Mouse (Mus musculus) CD8-positive naive resting alpha-beta T cell, adult 2 months (primary cell): ENCODE results near the gene Gnb2.

Experiments
- DNase-seq, 2 experiments: peaks; one replicate each; pipeline ENCODE4 v3.0.0; 2022; ENCODE audit warnings: low read depth in 2 of 2, low spot score in 2 of 2

Gene Gnb2

GRCm38 (mm10) chr5:137533117-137533827 is at the start of gene Gnb2, which contains the start of gene Epo:
TSS of gene Gnb2 (minus strand) at chr5:137533510.
TSS of gene Epo (minus strand) at chr5:137533242.
- peak; percentile 93 for DNase-seq

DNA sequence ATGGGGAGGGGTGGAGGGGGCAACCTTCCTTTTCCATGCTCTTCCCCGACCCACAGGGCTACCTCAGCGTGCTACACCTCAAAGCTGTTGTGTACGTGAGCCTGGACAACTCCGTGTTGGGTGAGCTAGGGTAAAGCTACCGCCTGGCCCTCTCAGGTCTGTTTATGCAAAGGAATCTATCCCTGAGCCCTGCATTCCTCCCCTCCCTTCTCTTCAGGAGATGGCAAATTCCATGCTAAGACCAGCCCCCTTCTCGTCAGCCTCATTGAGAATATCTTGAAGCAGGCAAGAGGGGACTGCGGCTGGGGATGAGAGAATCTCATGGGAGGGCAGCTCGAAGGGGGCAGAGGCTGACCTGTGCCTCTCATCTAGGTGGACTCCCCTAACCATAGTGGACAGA is 49.4 kb upstream of the Gnb2 start:
- DNase-seq = no peak

DNA sequence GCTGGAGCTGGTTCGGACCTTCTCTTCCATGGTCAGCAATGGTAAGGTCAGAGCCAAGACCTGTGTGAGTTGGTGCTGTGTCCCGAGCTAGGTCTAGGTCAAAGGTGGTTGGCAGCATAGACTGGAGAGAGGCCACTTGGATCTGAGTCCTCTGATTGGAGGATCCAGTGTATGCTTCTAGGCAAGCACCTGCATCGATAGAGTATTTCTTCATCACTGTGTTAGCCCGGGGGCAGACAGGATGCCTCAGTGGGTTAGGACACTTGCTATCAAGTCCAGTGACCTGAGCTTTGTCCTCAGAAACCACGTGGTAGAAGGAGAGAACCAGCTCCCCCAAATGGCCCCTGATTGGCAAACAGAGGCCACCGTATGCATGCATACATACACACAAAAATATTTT is 46.9 kb upstream of the Gnb2 start:
- DNase-seq = no peak

- DNase-seq = no peak
Measured at GRCm38 (mm10) chr5:137574470-137574901, 41.2 kb upstream of the Gnb2 start.

DNA sequence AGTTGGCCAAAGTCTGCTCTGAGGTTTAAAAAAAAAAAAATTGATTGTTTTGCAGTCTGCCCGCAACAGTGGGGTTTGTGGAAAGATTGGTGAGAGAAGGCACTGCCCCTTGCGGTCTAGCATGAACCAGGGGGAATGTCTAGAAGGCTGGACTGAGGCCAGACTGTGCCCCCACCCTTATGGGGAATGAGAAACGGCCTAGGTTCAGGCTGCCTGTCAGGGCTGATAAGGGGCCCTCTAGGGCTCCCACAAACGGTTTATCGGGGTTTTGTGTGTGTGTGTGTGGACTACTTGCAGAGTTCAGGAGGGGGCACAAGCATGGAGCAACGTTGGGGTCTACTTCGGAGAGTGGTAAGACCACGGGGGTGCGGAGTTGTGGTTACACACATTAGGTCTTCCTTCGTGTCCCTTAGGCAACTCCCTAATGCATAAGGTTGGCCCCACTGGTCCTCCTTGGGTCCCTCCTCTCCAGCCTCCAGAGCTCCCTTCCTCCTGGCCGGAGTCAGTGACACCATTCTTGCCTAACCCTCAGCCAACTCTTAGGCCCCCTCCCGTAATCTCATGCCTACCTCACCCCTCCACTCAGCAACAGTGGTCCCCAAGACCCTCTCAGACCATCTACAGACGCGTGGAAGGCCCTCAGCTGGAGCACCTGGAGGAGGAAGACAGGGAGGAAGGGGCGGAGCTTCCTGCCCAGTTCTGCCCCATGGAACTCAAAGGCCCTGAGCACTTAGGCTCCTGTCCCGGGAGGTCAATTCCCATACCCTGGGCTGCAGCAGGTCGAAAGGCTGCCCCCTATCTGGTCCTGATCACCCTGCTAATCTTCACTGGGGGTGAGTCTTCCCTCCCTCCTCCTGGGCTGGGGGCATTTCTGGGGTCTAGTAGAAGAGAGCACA is 37.6 kb upstream of the Gnb2 start:
- DNase-seq = no peak

GRCm38 (mm10) chr5:137570181-137570580 is 36.9 kb upstream of the Gnb2 start:
- DNase-seq = no peak

- DNase-seq = peak in 1 of 2 experiments; percentile 26
Measured at GRCm38 (mm10) chr5:137569665-137570064, 36.4 kb upstream of the Gnb2 start, which contains the start of gene Tfr2. TSS of gene Tfr2 (plus strand) at chr5:137569840.

GRCm38 (mm10) chr5:137569031-137569430 is 35.7 kb upstream of the Gnb2 start:
- no peak for DNase-seq

- DNase-seq = no peak
Measured at GRCm38 (mm10) chr5:137568223-137568798, 35.0 kb upstream of the Gnb2 start.

GRCm38 (mm10) chr5:137566416-137566815 is 33.1 kb upstream of the Gnb2 start:
- no peak for DNase-seq

GRCm38 (mm10) chr5:137565744-137566143 is 32.4 kb upstream of the Gnb2 start:
- DNase-seq = no peak

- no peak for DNase-seq
Measured at GRCm38 (mm10) chr5:137562965-137563364, 29.7 kb upstream of the Gnb2 start.

GRCm38 (mm10) chr5:137561556-137561955 is 28.2 kb upstream of the Gnb2 start:
- no peak for DNase-seq

DNA sequence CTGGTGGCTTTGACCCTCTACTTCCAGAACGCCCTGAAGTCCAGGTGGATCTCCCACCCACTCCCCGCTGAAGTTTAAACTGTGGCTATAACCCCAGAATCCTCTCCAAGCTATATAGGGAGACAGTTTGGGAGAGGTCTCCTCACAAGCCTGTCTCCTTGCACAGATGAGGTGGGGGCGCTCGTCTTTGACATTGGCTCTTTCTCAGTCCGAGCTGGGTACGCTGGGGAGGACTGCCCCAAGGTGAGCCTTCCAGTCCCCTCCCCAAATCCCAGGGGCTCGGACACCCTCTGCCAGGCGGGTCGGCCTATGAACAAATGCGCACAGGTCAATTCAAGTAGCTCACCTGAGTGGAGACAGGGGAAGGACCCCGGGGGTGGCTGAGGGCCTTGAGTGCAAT is 20.6 kb upstream of the Gnb2 start:
- no peak for DNase-seq

- DNase-seq = no peak
Measured at GRCm38 (mm10) chr5:137553411-137553837, 20.1 kb upstream of the Gnb2 start, which contains the start of gene Actl6b. TSS of gene Actl6b (plus strand) at chr5:137553517.

DNA sequence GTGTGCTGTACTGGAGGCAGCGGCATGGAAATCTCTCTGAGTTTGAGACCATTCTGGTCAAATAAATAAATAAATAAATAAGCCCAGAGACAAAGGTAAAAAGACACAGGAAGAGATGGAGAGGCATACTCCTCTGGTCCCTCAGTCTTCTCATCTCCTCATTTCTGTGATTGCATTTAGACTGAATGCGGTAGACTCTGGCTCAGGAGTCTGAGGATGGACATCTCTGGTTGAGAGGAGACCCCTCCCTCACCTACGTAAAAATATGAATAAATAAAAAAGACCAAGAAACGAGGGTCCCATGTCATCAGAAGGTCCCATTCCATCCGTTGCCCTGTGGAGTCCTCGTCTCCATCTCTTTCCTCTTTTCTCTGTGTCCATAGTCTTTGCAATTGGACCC is 19.7 kb upstream of the Gnb2 start:
- no peak for DNase-seq

- peak in 1 of 2 experiments; percentile 48 for DNase-seq
Measured at GRCm38 (mm10) chr5:137551119-137551518, 17.8 kb upstream of the Gnb2 start.

DNA sequence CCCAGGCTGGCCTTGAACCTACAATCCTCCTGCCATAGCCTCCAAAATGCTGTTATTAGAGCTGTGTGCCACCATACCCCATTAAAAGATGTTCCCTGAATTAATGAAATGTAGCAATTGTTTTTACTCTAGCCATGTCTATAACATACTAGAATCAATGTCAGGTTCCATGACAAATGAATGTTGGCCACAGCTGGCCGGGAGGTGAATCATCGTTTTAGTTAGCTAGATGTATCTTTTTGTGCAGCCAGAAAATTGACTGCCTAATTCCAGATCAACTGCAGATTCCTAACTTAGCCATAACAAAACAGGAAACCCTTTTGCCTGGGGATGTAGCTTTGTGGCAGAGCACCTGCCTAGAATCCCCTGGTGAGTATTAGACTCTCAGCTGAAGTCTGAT is 16.5 kb upstream of the Gnb2 start:
- no peak for DNase-seq

DNA sequence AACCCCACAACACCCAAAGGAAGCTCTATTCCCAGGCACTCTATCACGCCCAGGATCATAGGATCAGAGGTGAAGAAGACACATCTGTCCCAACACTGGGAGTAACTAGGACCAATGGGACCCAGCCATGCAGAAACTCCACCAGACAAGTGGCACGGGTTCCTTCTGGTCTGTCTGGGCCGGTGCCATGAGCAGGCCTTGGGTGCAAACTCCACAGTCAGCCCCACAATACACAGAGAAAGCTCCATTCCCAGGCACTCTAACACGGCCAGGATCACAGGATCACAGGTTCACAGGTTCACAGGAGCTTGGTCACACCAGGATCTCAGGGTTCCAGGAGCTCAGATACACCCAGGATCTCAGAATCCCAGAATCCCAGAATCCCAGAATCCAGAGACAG is 12.3 kb upstream of the Gnb2 start:
- DNase-seq = no peak

- no peak for DNase-seq
Measured at GRCm38 (mm10) chr5:137544926-137545325, 11.6 kb upstream of the Gnb2 start.

DNA sequence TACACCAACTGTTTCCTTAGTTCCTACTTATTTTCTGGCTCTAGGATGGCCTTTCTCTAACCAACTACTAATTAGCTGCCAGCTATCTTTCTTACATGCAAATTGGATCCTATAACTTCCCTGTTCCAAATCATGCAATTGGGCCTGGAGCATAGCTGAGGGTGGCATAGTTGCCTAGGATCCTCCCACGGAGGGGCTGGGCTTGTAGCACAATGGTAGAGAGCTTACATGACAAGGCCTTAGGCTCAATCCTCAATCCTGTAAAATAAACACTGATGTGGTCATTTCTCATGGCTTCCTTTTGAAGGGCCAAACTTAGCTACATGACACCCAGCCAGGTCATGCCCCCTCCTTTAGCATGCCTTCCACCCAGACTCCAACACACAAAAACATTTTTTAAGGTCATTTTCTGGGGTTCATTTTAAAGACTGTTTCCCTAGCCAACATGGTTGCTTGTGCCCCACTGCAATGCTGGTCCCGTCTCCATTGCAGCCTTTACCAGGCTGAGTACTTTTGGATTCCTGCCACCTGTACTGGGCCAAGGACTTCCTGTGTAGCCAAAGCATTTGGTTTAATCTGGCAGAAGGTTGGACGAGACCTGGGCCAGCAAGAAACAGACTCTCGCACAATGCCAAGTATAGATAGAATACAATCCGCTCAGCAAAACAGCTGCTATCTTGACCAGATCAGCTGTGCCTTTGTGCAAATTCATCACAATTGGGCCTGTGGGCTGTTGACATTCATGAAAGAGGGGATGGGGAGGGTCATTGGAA is 8.6 kb upstream of the Gnb2 start:
- no peak for DNase-seq
